Mouse (Mus musculus) ES-Bruce4 (cell line): ENCODE measurements around the gene 4930415O20Rik. TPM values are rescaled to one million over a fixed set of nuclear protein-coding genes. Genes with fewer than 3 reads are reported as not detected.
A peak's percentile ranks its signal among the peaks of the same experiment; 100 is the strongest.

Source experiments
- H3K27ac ChIP-seq: 2 replicates; pipeline ENCODE4 v1.5.1; 2012; ENCODE audit warnings: low read length, inconsistent platforms; ENCODE audit not compliant: insufficient read depth
- H3K27me3 ChIP-seq: 2 replicates; pipeline ENCODE4 v1.6.1; 2012; ENCODE audit warnings: mild to moderate bottlenecking, low read length, inconsistent platforms; ENCODE audit not compliant: control insufficient read depth, poor library complexity, insufficient read depth, severe bottlenecking
- H3K36me3 ChIP-seq: 2 replicates; pipeline ENCODE4 v1.6.1; 2012; ENCODE audit warnings: inconsistent platforms, mild to moderate bottlenecking, low read length, moderate library complexity; ENCODE audit not compliant: control insufficient read depth, poor library complexity, insufficient read depth, severe bottlenecking
- H3K4me1 ChIP-seq: one replicate; pipeline ENCODE4 v1.8.1; 2011; ENCODE audit warnings: low read length; ENCODE audit not compliant: control insufficient read depth, insufficient read depth
- H3K4me3 ChIP-seq: 2 replicates; pipeline ENCODE4 v1.5.1; 2011; ENCODE audit warnings: low read depth, mild to moderate bottlenecking, low read length
- H3K9ac ChIP-seq: 2 replicates; pipeline ENCODE4 v1.6.1; 2012; ENCODE audit warnings: low read depth, mild to moderate bottlenecking, inconsistent platforms; ENCODE audit not compliant: poor library complexity, severe bottlenecking
- H3K9me3 ChIP-seq: replicated peaks from 2 replicates; pipeline ENCODE4 v1.6.1; 2012; ENCODE audit warnings: mild to moderate bottlenecking, low read length, inconsistent platforms; ENCODE audit not compliant: control insufficient read depth, poor library complexity, insufficient read depth, severe bottlenecking
- CTCF ChIP-seq: IDR thresholded peaks from one replicate; pipeline ENCODE4 v1.8.1; 2011; ENCODE audit warnings: low read depth, low read length
- EP300 ChIP-seq: IDR thresholded peaks from 2 replicates; pipeline ENCODE4 v1.6.1; 2011; ENCODE audit warnings: low read depth, low read length; ENCODE audit not compliant: insufficient read depth
- POLR2A ChIP-seq: IDR thresholded peaks from one replicate; pipeline ENCODE4 v1.8.1; 2011; ENCODE audit warnings: low read length; ENCODE audit not compliant: insufficient read depth
- polyA plus RNA-seq: library from polyadenylated mRNA; stranded (reverse); fragments of >200 nt; gene quantifications from 2 replicates; pipeline ENCODE4 v1.2.4, GENCODE M21; 2011; ENCODE audit warnings: low read depth; ENCODE audit not compliant: missing spikeins, insufficient read depth, insufficient read length

The 4930415O20Rik gene
- polyA plus RNA-seq, 1 experiment, result 2.6 TPM

DNA sequence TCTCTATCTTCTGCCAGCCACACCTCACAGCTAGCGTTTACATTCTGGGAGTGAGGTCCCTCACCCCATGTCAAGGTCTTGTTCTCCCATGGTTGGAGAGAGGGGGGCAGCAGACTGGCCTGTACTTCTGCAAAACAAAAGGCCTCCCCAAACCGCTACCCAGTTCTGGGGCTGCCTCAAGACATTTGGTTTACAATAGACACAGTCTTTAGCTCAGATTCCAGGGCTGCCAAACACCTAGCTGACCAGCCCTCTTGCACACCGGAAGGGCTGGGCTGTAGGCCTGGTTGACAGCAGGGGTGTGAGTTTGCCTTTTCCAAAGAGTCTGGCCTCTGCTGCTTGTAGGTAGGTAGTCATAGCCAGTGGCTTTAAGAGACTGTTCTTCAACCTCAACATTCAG, 66.4 kb downstream of the 4930415O20Rik start:
- no peaks in the 10 kb centered on the region for H3K27me3 ChIP-seq
- TF ChIP-seq CTCF (no peak), POLR2A (no peak), EP300 (peak; percentile 72)
- peaks cover 10% of the 10 kb centered on the region for H3K4me1 ChIP-seq
- no peak overlapping the region for H3K9ac ChIP-seq
- no peaks in the 10 kb centered on the region for H3K36me3 ChIP-seq
- H3K27ac ChIP-seq, result no peak overlapping the region
- H3K4me3 ChIP-seq, result no peak overlapping the region
- no peaks in the 10 kb centered on the region for H3K9me3 ChIP-seq

Other genes starting within 250 kb of the 4930415O20Rik start
- gene Olfr284, start 230.0 kb upstream of the 4930415O20Rik start, polyA plus RNA-seq, result not detected in 2 replicates
- not detected in 2 replicates for gene Olfr283, start 190.1 kb upstream of the 4930415O20Rik start, polyA plus RNA-seq
- gene Olfr282, start 139.8 kb upstream of the 4930415O20Rik start, polyA plus RNA-seq, result not detected in 2 replicates
- not detected in 2 replicates for gene Olfr281, start 118.4 kb upstream of the 4930415O20Rik start, polyA plus RNA-seq
- not detected in 2 replicates for gene OR5BS1P, start 101.1 kb upstream of the 4930415O20Rik start, polyA plus RNA-seq
- gene Lalba, start 88.3 kb upstream of the 4930415O20Rik start, polyA plus RNA-seq, result not detected in 2 replicates
- gene Olfr279, start 78.6 kb upstream of the 4930415O20Rik start, polyA plus RNA-seq, result 0.10 TPM in 1 of 2 replicates, not detected in the other
- 116 and 119 TPM in 2 replicates for gene Kansl2, start 36.7 kb upstream of the 4930415O20Rik start, polyA plus RNA-seq
- 66.8 and 73.1 TPM in 2 replicates for gene Ccnt1, start 81 bp upstream of the 4930415O20Rik start, polyA plus RNA-seq
- gene Adcy6, start 39.1 kb downstream of the 4930415O20Rik start, polyA plus RNA-seq, result 12.5 and 12.8 TPM in 2 replicates
- gene Cacnb3, start 59.8 kb downstream of the 4930415O20Rik start, polyA plus RNA-seq, result 16.8 and 18.7 TPM in 2 replicates
- gene Ddx23, start 91.9 kb downstream of the 4930415O20Rik start, polyA plus RNA-seq, result 121 TPM in 2 replicates
- 3.4 and 3.7 TPM in 2 replicates for gene Rnd1, start 106.5 kb downstream of the 4930415O20Rik start, polyA plus RNA-seq
- 0.85 TPM in 1 of 2 replicates, not detected in the other for gene Ccdc65, start 137.2 kb downstream of the 4930415O20Rik start, polyA plus RNA-seq
- 28.2 and 30.0 TPM in 2 replicates for gene Fkbp11, start 157.2 kb downstream of the 4930415O20Rik start, polyA plus RNA-seq
- 58.4 and 59.3 TPM in 2 replicates for gene Arf3, start 192.2 kb downstream of the 4930415O20Rik start, polyA plus RNA-seq
- gene Wnt10b, start 207.1 kb downstream of the 4930415O20Rik start, polyA plus RNA-seq, result 1.7 and 1.8 TPM in 2 replicates
- gene Wnt1, start 218.9 kb downstream of the 4930415O20Rik start, polyA plus RNA-seq, result not detected in 2 replicates
- gene Ddn, start 238.5 kb downstream of the 4930415O20Rik start, polyA plus RNA-seq, result not detected in 2 replicates